16 mouse cellular contexts compared by ENCODE assay signal in the genomic region with DNA sequence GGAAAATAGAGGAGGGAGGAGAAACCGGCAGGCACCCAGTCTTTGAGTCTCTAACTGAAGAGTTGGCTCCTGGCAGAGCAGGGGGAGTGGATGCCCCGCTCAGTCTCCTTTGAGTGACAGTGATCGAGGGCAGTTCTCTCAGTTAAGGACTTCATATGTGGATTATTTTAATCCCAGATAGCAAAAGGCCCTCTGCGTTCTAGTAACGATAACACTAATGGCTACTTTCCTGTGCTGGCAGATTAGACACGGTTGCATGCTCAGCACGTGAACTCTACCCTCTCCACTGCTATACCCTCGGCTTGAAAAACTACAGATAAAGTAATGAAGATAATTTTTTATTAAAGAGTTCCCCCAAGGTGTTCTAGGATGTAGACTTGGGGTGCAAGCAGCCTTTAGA.
DNase-seq lines count a peak whose midpoint lies in the region; ATAC-seq and TF ChIP-seq lines count a peak whose summit lies in the region.
"Had no signal": no experiment of that assay in that cellular context is flagged by ENCODE, and none has a peak within 500 bp of the region (broad histone marks: within the 10 kb centered on the region; RNA-seq: fewer than 3 reads in every experiment).

No protein-coding gene starts in this region.

- no peak for TF ChIP-seq POLR2A in lung, adult 2 months (IDR thresholded peaks at IDR 0.05; ENCODE audit: borderline replicate concordance, extremely low read depth, low read depth, low read length)

- H3K4me1 ChIP-seq in heart, embryonic 12.5 days (replicated peaks) = peaks cover 64% of the 10 kb centered on the region
- H3K4me1 ChIP-seq in lung, postnatal 0 days (ENCODE audit: insufficient read depth, low read depth, low read length) = peaks cover 22% of the 10 kb centered on the region; the same call in 1 of the 2 replicates
- peaks cover 30% of the 10 kb centered on the region for H3K4me1 ChIP-seq in lung, adult 2 months (ENCODE audit: control insufficient read depth, insufficient read depth, low read length)
- H3K4me1 ChIP-seq in liver, embryonic 14.5 days (replicated peaks; ENCODE audit: control insufficient read depth in 2 of 2, insufficient read depth in 2 of 2, low read length in 1 of 2) = peaks cover 21 to 27% of the 10 kb centered on the region in 2 experiments
- H3K4me1 ChIP-seq in forebrain, postnatal 0 days (ENCODE audit: insufficient read depth) = no peaks in the 10 kb centered on the region

- peak; percentile 35; the same call in 1 of the 2 replicates for ATAC-seq in heart, embryonic 12.5 days (ENCODE audit: insufficient number of reproducible peaks, low FRiP score)
- peak; percentile 3; the same call in 1 of the 2 replicates for ATAC-seq in lung, postnatal 0 days
- peak; percentile 76 for ATAC-seq in liver, embryonic 14.5 days (ENCODE audit: insufficient read depth)
- no peak for ATAC-seq in forebrain, postnatal 0 days
- ATAC-seq: activated CD4-positive, CD25-positive, alpha-beta regulatory T cell, adult 4 months; forebrain, embryonic 13.5 days; midbrain, embryonic 16.5 days had no signal

- no peak for TF ChIP-seq EP300 in lung, postnatal 0 days (IDR thresholded peaks at IDR 0.05)
- TF ChIP-seq EP300 in liver, embryonic 14.5 days (IDR thresholded peaks at IDR 0.05; ENCODE audit: low read depth) = peak; percentile 50

- no peak overlapping the region for H3K4me3 ChIP-seq in heart, embryonic 12.5 days
- H3K4me3 ChIP-seq in lung, postnatal 0 days (ENCODE audit: low read depth, low read length) = no peak overlapping the region
- no peak overlapping the region for H3K4me3 ChIP-seq in lung, adult 2 months (replicated peaks; ENCODE audit: extremely low read depth, low read depth, low read length)
- H3K4me3 ChIP-seq in liver, embryonic 14.5 days (ENCODE audit: insufficient read depth in 1 of 2, low read depth in 2 of 2, low read length in 2 of 2) = no peak overlapping the region
- no peak overlapping the region for H3K4me3 ChIP-seq in forebrain, postnatal 0 days (ENCODE audit: low read depth, low read length)
- H3K4me3 ChIP-seq: embryonic facial prominence, embryonic 15.5 days; forebrain, embryonic 13.5 days; neural tube, embryonic 12.5 days had no signal

- H3K27me3 ChIP-seq in heart, embryonic 12.5 days (replicated peaks) = no peaks in the 10 kb centered on the region
- no peaks in the 10 kb centered on the region for H3K27me3 ChIP-seq in lung, postnatal 0 days (replicated peaks; ENCODE audit: insufficient read depth, low read length)
- H3K27me3 ChIP-seq in liver, embryonic 14.5 days (ENCODE audit: control insufficient read depth, insufficient read depth, low read length) = no peaks in the 10 kb centered on the region
- no peaks in the 10 kb centered on the region for H3K27me3 ChIP-seq in forebrain, postnatal 0 days (ENCODE audit: insufficient read depth, low read length)
- H3K27me3 ChIP-seq: embryonic facial prominence, embryonic 15.5 days; forebrain, embryonic 13.5 days; neural tube, embryonic 12.5 days had no signal

- TF ChIP-seq CTCF in lung, postnatal 0 days (IDR thresholded peaks at IDR 0.05) = no peak
- TF ChIP-seq CTCF in lung, adult 2 months (IDR thresholded peaks at IDR 0.05; ENCODE audit: insufficient read depth, low read length) = no peak
- TF ChIP-seq CTCF in liver, embryonic 14.5 days (IDR thresholded peaks at IDR 0.05; ENCODE audit: low read depth) = no peak
- no peak for TF ChIP-seq CTCF in forebrain, postnatal 0 days (IDR thresholded peaks at IDR 0.05; ENCODE audit: low read depth)

- peak overlapping the region; percentile 25 for H3K4me2 ChIP-seq in heart, embryonic 12.5 days
- no peak overlapping the region for H3K4me2 ChIP-seq in lung, postnatal 0 days (replicated peaks; ENCODE audit: low read depth, low read length)
- H3K4me2 ChIP-seq in liver, embryonic 14.5 days (ENCODE audit: low read depth) = no peak overlapping the region; the same call in 1 of the 2 replicates
- H3K4me2 ChIP-seq in forebrain, postnatal 0 days (ENCODE audit: low read depth) = no peak overlapping the region
- H3K4me2 ChIP-seq: embryonic facial prominence, embryonic 15.5 days; forebrain, embryonic 13.5 days; neural tube, embryonic 12.5 days had no signal

- no peaks in the 10 kb centered on the region for H3K9me3 ChIP-seq in heart, embryonic 12.5 days (replicated peaks)
- no peaks in the 10 kb centered on the region for H3K9me3 ChIP-seq in lung, postnatal 0 days (ENCODE audit: low read length)
- no peaks in the 10 kb centered on the region for H3K9me3 ChIP-seq in liver, embryonic 14.5 days (ENCODE audit: control insufficient read depth, low read length)
- no peaks in the 10 kb centered on the region for H3K9me3 ChIP-seq in forebrain, postnatal 0 days (ENCODE audit: low read length)
- H3K9me3 ChIP-seq: embryonic facial prominence, embryonic 15.5 days; forebrain, embryonic 13.5 days; neural tube, embryonic 12.5 days had no signal

- H3K9ac ChIP-seq in heart, embryonic 12.5 days = no peak overlapping the region
- H3K9ac ChIP-seq in lung, postnatal 0 days (replicated peaks; ENCODE audit: low read depth) = no peak overlapping the region
- H3K9ac ChIP-seq in liver, embryonic 14.5 days (replicated peaks) = no peak overlapping the region
- no peak overlapping the region for H3K9ac ChIP-seq in forebrain, postnatal 0 days
- H3K9ac ChIP-seq: embryonic facial prominence, embryonic 15.5 days; forebrain, embryonic 13.5 days; neural tube, embryonic 12.5 days had no signal

- peak overlapping the region; percentile 67 for H3K27ac ChIP-seq in heart, embryonic 12.5 days (ENCODE audit: poor library complexity, severe bottlenecking)
- H3K27ac ChIP-seq in lung, postnatal 0 days (ENCODE audit: low read length) = peak overlapping the region; percentile 76
- no peak overlapping the region for H3K27ac ChIP-seq in liver, embryonic 14.5 days
- H3K27ac ChIP-seq in forebrain, postnatal 0 days (ENCODE audit: low read depth, low read length) = no peak overlapping the region
- H3K27ac ChIP-seq: forebrain, embryonic 13.5 days; kidney, postnatal 0 days; macrophage; neural tube, embryonic 12.5 days had no signal

- 9% methylated on average over 8 of the region's 8 CpGs for WGBS in heart, embryonic 12.5 days
- WGBS in lung, postnatal 0 days = 23% methylated on average over 8 of the region's 8 CpGs
- WGBS in lung, adult 2 months = 32% methylated on average over 8 of the region's 8 CpGs
- 24% methylated on average over 8 of the region's 8 CpGs for WGBS in liver, embryonic 14.5 days (ENCODE audit: insufficient replicate concordance)
- 57% methylated on average over 8 of the region's 8 CpGs for WGBS in forebrain, postnatal 0 days

- no peak for DNase-seq in heart, adult 9 months (ENCODE audit: low spot score in 2 of 2)
- peak; percentile 28 for DNase-seq in lung, postnatal 0 days (ENCODE audit: low spot score)
- DNase-seq in lung, adult 2 months = no peak
- peak in 1 of 3 experiments; percentile 31 for DNase-seq in liver, embryonic 14.5 days (ENCODE audit: low read depth in 3 of 3, low spot score in 3 of 3)
- DNase-seq in urinary bladder, postnatal 25 days (ENCODE audit: low spot score) = no peak
- DNase-seq in neural tube, embryonic 10.5 days (ENCODE audit: extremely low spot score, low spot score) = no peak
- DNase-seq in forebrain, postnatal 0 days = no peak
- DNase-seq: cerebellum, adult 18-20 months had no signal

- no peaks in the 10 kb centered on the region for H3K36me3 ChIP-seq in heart, embryonic 12.5 days
- H3K36me3 ChIP-seq in lung, postnatal 0 days (ENCODE audit: insufficient read depth, low read length) = no peaks in the 10 kb centered on the region
- H3K36me3 ChIP-seq in liver, embryonic 14.5 days (replicated peaks; ENCODE audit: control insufficient read depth, insufficient read depth, low read depth) = no peaks in the 10 kb centered on the region
- H3K36me3 ChIP-seq in forebrain, postnatal 0 days (ENCODE audit: insufficient read depth) = no peaks in the 10 kb centered on the region
- H3K36me3 ChIP-seq: embryonic facial prominence, embryonic 15.5 days; neural tube, embryonic 12.5 days had no signal

Comparison
In these comparisons a context has a peak if more than half of its experiments do, and no peak if none do; other contexts are left out.
1. H3K27ac ChIP-seq: peak in heart, embryonic 12.5 days (single experiment) and lung, postnatal 0 days (single experiment); none in liver, embryonic 14.5 days (single experiment) and forebrain, postnatal 0 days (single experiment).